Mouse (Mus musculus) lung, postnatal 14 days (tissue): ENCODE data around the gene Clta.
A peak's percentile ranks its signal among the peaks of the same experiment; 100 is the strongest.

Source experiments
- DNase-seq: peaks from one replicate; pipeline ENCODE4 v3.0.0; 2021

Gene Clta

GRCm38 (mm10) chr4:44004126-44004525, at the start of gene Clta:
Gene Clta (plus strand): TSS chr4:44004452.
- DNase-seq, result no peak

GRCm38 (mm10) chr4:43957292-43957845, 46.9 kb upstream of the Clta start, which contains the start of gene Glipr2:
Gene Glipr2 (plus strand): TSS chr4:43957401.
- peak; percentile 87 for DNase-seq

GRCm38 (mm10) chr4:43957846-43958461, 46.3 kb upstream of the Clta start:
- peak; percentile 68 for DNase-seq

GRCm38 (mm10) chr4:43959523-43960179, 44.6 kb upstream of the Clta start:
- no peak for DNase-seq

GRCm38 (mm10) chr4:43960207-43960606, 44.0 kb upstream of the Clta start:
- no peak for DNase-seq

- DNase-seq, result peak; percentile 59
Measured at GRCm38 (mm10) chr4:43964326-43964833, 39.9 kb upstream of the Clta start.

GRCm38 (mm10) chr4:43964951-43965684, 39.1 kb upstream of the Clta start:
- no peak for DNase-seq

- DNase-seq, result no peak
Measured at GRCm38 (mm10) chr4:43965856-43966535, 38.3 kb upstream of the Clta start.

GRCm38 (mm10) chr4:43968650-43969049, 35.6 kb upstream of the Clta start:
- DNase-seq, result peak; percentile 68

GRCm38 (mm10) chr4:43969373-43969772, 34.9 kb upstream of the Clta start:
- no peak for DNase-seq

GRCm38 (mm10) chr4:43970393-43971330, 33.6 kb upstream of the Clta start:
- DNase-seq, result no peak

- DNase-seq, result no peak
Measured at GRCm38 (mm10) chr4:43971541-43972136, 32.6 kb upstream of the Clta start.

GRCm38 (mm10) chr4:43972137-43972591, 32.1 kb upstream of the Clta start:
- peak; percentile 45 for DNase-seq

GRCm38 (mm10) chr4:43973526-43973981, 30.7 kb upstream of the Clta start:
- peak; percentile 57 for DNase-seq

GRCm38 (mm10) chr4:43974914-43975616, 29.2 kb upstream of the Clta start:
- no peak for DNase-seq

- DNase-seq, result no peak
Measured at GRCm38 (mm10) chr4:43976223-43976740, 28.0 kb upstream of the Clta start.

- no peak for DNase-seq
Measured at GRCm38 (mm10) chr4:43978521-43979443, 25.5 kb upstream of the Clta start.

- peak; percentile 76 for DNase-seq
Measured at GRCm38 (mm10) chr4:43979746-43980145, 24.5 kb upstream of the Clta start.

GRCm38 (mm10) chr4:43980236-43980635, 24.0 kb upstream of the Clta start:
- DNase-seq, result no peak
